Mouse (Mus musculus) limb, embryonic 11.5 days (tissue): ENCODE results near the gene Pla2g15. TPM values are rescaled to one million over a fixed set of nuclear protein-coding genes. Genes with fewer than 3 reads are reported as not detected.
A peak's percentile ranks its signal among the peaks of the same experiment; 100 is the strongest.

ENCODE experiments used
- ATAC-seq: fragments of 200-750 bp; cut with Nextera tagmentation; 2 replicates; pipeline ENCODE4 v1.8.0; 2017; ENCODE audit warnings: low read depth; ENCODE audit not compliant: insufficient number of reproducible peaks, low FRiP score, low TSS enrichment
- DNase-seq: peaks from one replicate; pipeline ENCODE4 v3.0.0-alpha.2; 2015; ENCODE audit warnings: low spot score
- H3K27ac ChIP-seq: fragments of 300-500 bp; sonication (generic); replicated peaks from 2 replicates; pipeline ENCODE4 v1.5.1; 2014; ENCODE audit warnings: low read depth, mild to moderate bottlenecking, low read length
- H3K27me3 ChIP-seq: fragments of 300-500 bp; sonication (generic); 2 replicates; pipeline ENCODE4 v1.6.1; 2014; ENCODE audit warnings: mild to moderate bottlenecking, low read length, mixed read lengths; ENCODE audit not compliant: control insufficient read depth, insufficient read depth
- H3K36me3 ChIP-seq: fragments of 300-500 bp; sonication (generic); 2 replicates; pipeline ENCODE4 v1.6.1; 2014; ENCODE audit warnings: mild to moderate bottlenecking, low read length, moderate library complexity, mixed read lengths; ENCODE audit not compliant: control insufficient read depth, insufficient read depth
- H3K4me1 ChIP-seq: fragments of 300-500 bp; sonication (generic); 2 replicates; pipeline ENCODE4 v1.6.1; 2014; ENCODE audit warnings: low read length, mixed read lengths; ENCODE audit not compliant: control insufficient read depth, insufficient read depth
- H3K4me2 ChIP-seq: fragments of 300-500 bp; sonication (generic); 2 replicates; pipeline ENCODE4 v1.6.1; 2014; ENCODE audit warnings: low read depth, mild to moderate bottlenecking, moderate library complexity; ENCODE audit not compliant: severe bottlenecking
- H3K4me3 ChIP-seq: fragments of 300-500 bp; sonication (generic); 2 replicates; pipeline ENCODE4 v1.5.1; 2014; ENCODE audit warnings: low read depth, low read length
- H3K9ac ChIP-seq: fragments of 300-500 bp; sonication (generic); 2 replicates; pipeline ENCODE4 v1.6.1; 2014; ENCODE audit warnings: mild to moderate bottlenecking, low read length
- H3K9me3 ChIP-seq: fragments of 300-500 bp; sonication (generic); 2 replicates; pipeline ENCODE4 v1.6.1; 2016; ENCODE audit warnings: low read length; ENCODE audit not compliant: control insufficient read depth
- WGBS: fragments of 180-500 bp; shearing (Covaris S2); extraction: QIAGEN DNeasy Blood & Tissue Kit; methylation state at CpG from one replicate; pipeline ENCODE4 v1.1.7; 2014; 5-methylcytosine and 5-hydroxymethylcytosine counted together
- polyA plus RNA-seq: library from polyadenylated mRNA; unstranded; fragments of >200 nt; fragmentation: Nextera tagmentation; extraction: Ambion mirVana; gene quantifications from 2 replicates; pipeline ENCODE4 v1.2.1, GENCODE M21; 2014

Gene Pla2g15
- polyA plus RNA-seq, result 5.9 and 6.7 TPM in 2 replicates

DNA sequence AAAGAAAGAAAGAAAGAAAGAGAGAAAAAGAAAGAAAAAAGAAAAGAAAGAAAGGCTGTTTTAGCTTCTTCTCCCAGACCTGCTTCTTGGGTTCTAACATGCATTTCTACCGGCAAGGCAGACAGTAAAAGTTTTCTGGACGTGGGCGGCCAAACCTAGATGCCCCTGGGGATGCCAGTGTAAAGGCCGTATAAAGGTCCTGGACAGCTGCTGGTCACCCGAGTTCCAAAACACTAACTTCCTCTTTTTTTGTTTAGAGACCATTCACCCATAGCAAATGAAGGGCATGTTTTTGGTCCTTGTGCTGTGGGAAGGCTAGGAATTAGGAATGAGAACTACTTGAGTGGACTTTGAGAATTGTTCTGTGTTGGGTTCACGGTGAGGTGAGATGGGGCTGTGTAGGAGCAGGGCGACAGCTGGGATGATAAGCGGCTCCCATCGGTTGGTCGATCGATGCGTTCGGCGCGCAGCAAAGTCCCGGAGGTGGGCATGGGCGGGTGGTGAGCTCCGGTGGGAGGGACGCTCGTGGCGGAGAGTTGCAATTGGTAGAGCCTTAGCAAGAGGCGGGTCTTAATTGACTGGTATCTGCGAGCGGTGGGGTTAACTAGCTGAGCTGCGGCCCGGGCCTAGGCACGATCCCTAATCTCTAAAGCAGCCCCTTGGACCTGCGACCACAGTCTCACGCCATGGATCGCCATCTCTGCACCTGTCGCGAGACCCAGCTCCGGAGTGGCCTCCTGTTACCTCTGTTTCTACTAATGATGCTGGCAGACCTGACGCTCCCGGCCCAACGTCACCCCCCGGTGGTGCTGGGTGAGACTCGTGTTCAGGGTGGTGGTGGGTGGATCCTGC lies at the start of gene Pla2g15:
Pla2g15 (plus strand) TSS at position 599 of the 852 bp plus-strand sequence.
- H3K36me3 ChIP-seq, result no peaks in the 10 kb centered on the region
- WGBS, result 4% methylated on average over 38 of the region's 38 CpGs
- DNase-seq, result peak; percentile 94
- H3K27me3 ChIP-seq, result no peaks in the 10 kb centered on the region
- peak within 1 kb of the TSS; percentile 71 for H3K4me3 ChIP-seq
- ATAC-seq, result peak; percentile 92
- no peak within 1 kb of the TSS for H3K27ac ChIP-seq
- 0 out of 2 replicates have a peak, but pooled peaks cover 2% of the 10 kb centered on the region for H3K4me1 ChIP-seq
- no peaks in the 10 kb centered on the region for H3K9me3 ChIP-seq
- H3K9ac ChIP-seq, result peak within 1 kb of the TSS; percentile 65
- peak within 1 kb of the TSS; percentile 73 for H3K4me2 ChIP-seq

DNA sequence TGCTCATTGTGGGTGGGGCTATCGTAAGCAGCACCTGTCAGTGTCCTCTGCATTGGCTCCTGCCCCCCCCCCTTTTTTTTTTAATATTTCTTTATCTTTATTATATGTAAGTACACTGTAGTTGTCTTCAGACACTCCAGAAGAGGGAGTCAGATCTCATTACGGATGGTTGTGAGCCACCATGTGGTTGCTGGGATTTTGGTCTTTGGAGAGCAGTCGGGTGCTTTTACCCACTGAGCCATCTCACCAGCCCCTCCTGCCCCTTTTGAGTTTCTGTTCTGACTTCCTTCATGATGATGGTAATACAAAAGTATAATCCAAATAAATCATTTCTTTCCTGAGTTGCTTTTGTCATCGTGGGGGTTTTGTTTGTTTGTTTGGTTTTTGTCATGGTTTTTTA lies 47.9 kb upstream of the Pla2g15 start:
- WGBS, result 89% methylated on average over 4 of the region's 4 CpGs
- DNase-seq (no peak), ATAC-seq (no peak)
- no peaks in the 10 kb centered on the region for H3K9me3 ChIP-seq
- no peak overlapping the region for H3K4me3 ChIP-seq
- no peak overlapping the region for H3K9ac ChIP-seq
- H3K27me3 ChIP-seq, result no peaks in the 10 kb centered on the region
- no peak overlapping the region for H3K27ac ChIP-seq
- no peaks in the 10 kb centered on the region for H3K4me1 ChIP-seq
- peaks cover 11% of the 10 kb centered on the region for H3K36me3 ChIP-seq
- no peak overlapping the region for H3K4me2 ChIP-seq

DNA sequence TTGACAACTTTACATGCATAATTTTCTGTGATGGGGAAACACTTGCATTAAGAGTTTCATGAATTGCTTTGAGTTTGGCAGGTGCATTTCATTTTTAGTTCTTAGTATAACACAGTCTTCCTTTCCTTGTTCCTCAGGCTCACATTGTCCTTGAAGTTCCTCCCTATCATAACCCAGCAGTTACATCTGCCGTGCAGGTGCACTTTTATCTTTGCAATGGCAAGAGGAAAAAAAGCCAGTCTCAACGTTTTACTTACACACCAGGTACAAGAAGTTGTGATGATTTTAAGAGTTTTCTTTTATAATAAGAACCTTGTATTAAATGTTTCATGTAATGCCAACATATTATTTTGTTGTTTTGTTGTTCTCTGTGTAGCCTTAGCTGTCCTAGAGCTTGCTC lies 46.3 kb upstream of the Pla2g15 start:
- Histone ChIP-seq H3K9ac (no peak overlapping the region), H3K4me3 (no peak overlapping the region), H3K27me3 (no peaks in the 10 kb centered on the region), H3K27ac (no peak overlapping the region), H3K4me2 (no peak overlapping the region), H3K9me3 (no peaks in the 10 kb centered on the region), H3K36me3 (peaks cover 19% of the 10 kb centered on the region), H3K4me1 (no peaks in the 10 kb centered on the region)
- no peak for DNase-seq
- no peak for ATAC-seq
- WGBS, result 94% methylated on average over 2 of the region's 2 CpGs

GRCm38 (mm10) chr8:106106193-106106592 lies 44.0 kb upstream of the Pla2g15 start:
- H3K4me1 ChIP-seq, result no peaks in the 10 kb centered on the region
- no peak overlapping the region for H3K9ac ChIP-seq
- no peak overlapping the region for H3K4me2 ChIP-seq
- H3K27me3 ChIP-seq, result no peaks in the 10 kb centered on the region
- ATAC-seq (no peak), DNase-seq (no peak)
- peaks cover 16% of the 10 kb centered on the region for H3K36me3 ChIP-seq
- H3K4me3 ChIP-seq, result no peak overlapping the region
- no peak overlapping the region for H3K27ac ChIP-seq
- H3K9me3 ChIP-seq, result no peaks in the 10 kb centered on the region
- 86% methylated on average over 1 of the region's 1 CpGs for WGBS

- ATAC-seq (no peak), DNase-seq (no peak)
- Histone ChIP-seq H3K4me1 (no peaks in the 10 kb centered on the region), H3K27me3 (no peaks in the 10 kb centered on the region), H3K4me3 (no peak overlapping the region), H3K9ac (no peak overlapping the region), H3K27ac (no peak overlapping the region), H3K9me3 (no peaks in the 10 kb centered on the region), H3K36me3 (peaks cover 15% of the 10 kb centered on the region), H3K4me2 (no peak overlapping the region)
- WGBS, result 98% methylated on average over 4 of the region's 4 CpGs
These were observed 42.1 kb upstream of the Pla2g15 start for GRCm38 (mm10) chr8:106108080-106108479.

- DNase-seq (no peak), ATAC-seq (no peak)
- no peaks in the 10 kb centered on the region for H3K9me3 ChIP-seq
- H3K27ac ChIP-seq, result no peak overlapping the region
- no peaks in the 10 kb centered on the region for H3K4me1 ChIP-seq
- H3K27me3 ChIP-seq, result no peaks in the 10 kb centered on the region
- no peak overlapping the region for H3K4me2 ChIP-seq
- H3K36me3 ChIP-seq, result peaks cover 12% of the 10 kb centered on the region
- H3K9ac ChIP-seq, result no peak overlapping the region
- H3K4me3 ChIP-seq, result no peak overlapping the region
- WGBS, result 98% methylated on average over 3 of the region's 3 CpGs
These were observed 41.5 kb upstream of the Pla2g15 start for GRCm38 (mm10) chr8:106108729-106109128.

DNA sequence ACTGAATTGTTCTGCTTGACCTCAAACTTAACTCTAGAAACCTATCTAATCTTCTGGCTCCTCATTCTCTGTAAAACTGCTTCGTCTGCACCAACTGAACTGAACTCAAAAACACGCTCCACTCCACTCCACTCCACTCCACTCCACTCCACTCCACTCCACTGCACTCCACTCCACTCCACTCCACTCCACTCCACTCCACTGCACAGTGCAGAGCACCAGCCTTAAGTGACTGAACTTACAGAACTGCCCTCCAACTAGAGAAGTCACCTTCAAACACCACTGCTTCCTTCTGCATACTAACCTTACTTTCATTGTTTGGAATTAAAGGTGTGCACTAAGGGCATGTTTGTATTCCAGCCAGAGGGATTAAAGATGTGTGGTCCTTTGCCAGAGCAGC lies 38.2 kb upstream of the Pla2g15 start:
- Histone ChIP-seq H3K9ac (no peak overlapping the region), H3K4me3 (no peak overlapping the region), H3K4me1 (no peaks in the 10 kb centered on the region), H3K4me2 (no peak overlapping the region), H3K9me3 (no peaks in the 10 kb centered on the region), H3K27ac (no peak overlapping the region), H3K36me3 (peaks cover 10% of the 10 kb centered on the region), H3K27me3 (no peaks in the 10 kb centered on the region)
- 93% methylated on average over 2 of the region's 2 CpGs for WGBS
- DNase-seq (no peak), ATAC-seq (no peak)

DNA sequence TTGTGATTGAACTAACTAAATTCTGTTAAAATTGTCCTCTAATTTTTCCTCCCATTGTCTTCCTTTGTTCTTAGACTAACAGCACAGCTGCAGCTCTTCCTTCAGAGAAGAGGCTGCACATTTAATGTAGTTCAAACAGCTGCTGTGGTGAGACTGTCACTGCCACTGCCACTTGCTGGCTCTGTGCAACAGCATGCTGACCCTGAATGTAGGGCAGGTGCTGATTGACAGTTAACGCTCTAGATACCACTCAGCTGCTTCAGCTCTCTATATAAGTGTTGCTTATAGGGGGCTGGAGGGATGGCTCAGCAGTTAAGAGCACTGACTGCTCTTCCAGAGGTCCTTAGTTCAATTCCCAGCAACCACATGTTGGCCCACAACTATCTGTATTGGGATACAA lies 37.7 kb upstream of the Pla2g15 start:
- Histone ChIP-seq H3K9me3 (no peaks in the 10 kb centered on the region), H3K4me1 (no peaks in the 10 kb centered on the region), H3K4me2 (no peak overlapping the region), H3K36me3 (peaks cover 10% of the 10 kb centered on the region), H3K9ac (no peak overlapping the region), H3K4me3 (no peak overlapping the region), H3K27me3 (no peaks in the 10 kb centered on the region), H3K27ac (no peak overlapping the region)
- ATAC-seq, result no peak
- no peak for DNase-seq
- WGBS, result 90% methylated on average over 1 of the region's 1 CpGs
